Mouse (Mus musculus): ENCODE measurements around the gene Ska3.
A peak's percentile ranks its signal among the peaks of the same experiment; 100 is the strongest.
"Not testable (repeated sequence)": the region's sequence is repeated elsewhere in the genome, so short reads cannot be mapped to it uniquely, and the experiment has no call there.

Ska3 gene

GRCm38 (mm10) chr14:57825788-57826751 lies at the start of gene Ska3, which contains the start of gene Mrpl57:
TSS of gene Ska3 (minus strand) at chr14:57826185.
TSS of gene Mrpl57 (plus strand) at chr14:57826234.
- peak; percentile 92 to 97 for DNase-seq (ENCODE audit: low spot score in 2 of 2)

GRCm38 (mm10) chr14:57866676-57867276 lies 40.8 kb upstream of the Ska3 start:
- no peak for DNase-seq (ENCODE audit: low spot score in 2 of 2)

- no peak for DNase-seq (ENCODE audit: low spot score in 2 of 2)
These were observed 39.3 kb upstream of the Ska3 start for GRCm38 (mm10) chr14:57865256-57865655.

DNA sequence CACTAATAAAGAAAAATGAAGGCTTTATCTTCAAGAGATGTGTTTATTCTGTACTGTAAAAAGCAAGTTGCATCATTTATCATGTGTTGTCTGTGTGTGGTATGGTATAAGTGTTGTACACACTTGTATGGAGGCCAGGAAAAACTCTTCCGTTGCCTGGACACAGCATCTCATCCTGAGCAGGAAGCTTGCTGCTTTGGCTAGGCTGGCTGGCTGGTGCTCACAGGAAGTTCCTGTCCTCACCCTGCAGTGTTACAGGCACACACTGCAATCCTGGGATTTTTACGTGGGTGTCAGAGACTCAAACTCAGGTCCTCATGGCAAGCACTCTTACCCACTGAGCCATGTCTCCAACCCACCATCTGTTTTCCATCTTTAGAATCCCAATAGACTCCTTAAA lies 37.1 kb upstream of the Ska3 start:
- no peak for DNase-seq (ENCODE audit: low spot score in 2 of 2)

GRCm38 (mm10) chr14:57861987-57862412 lies 36.0 kb upstream of the Ska3 start:
- no peak for DNase-seq (ENCODE audit: low spot score in 2 of 2)

- DNase-seq (ENCODE audit: low spot score in 2 of 2) = no peak
These were observed 33.5 kb upstream of the Ska3 start for GRCm38 (mm10) chr14:57859520-57859919.

DNA sequence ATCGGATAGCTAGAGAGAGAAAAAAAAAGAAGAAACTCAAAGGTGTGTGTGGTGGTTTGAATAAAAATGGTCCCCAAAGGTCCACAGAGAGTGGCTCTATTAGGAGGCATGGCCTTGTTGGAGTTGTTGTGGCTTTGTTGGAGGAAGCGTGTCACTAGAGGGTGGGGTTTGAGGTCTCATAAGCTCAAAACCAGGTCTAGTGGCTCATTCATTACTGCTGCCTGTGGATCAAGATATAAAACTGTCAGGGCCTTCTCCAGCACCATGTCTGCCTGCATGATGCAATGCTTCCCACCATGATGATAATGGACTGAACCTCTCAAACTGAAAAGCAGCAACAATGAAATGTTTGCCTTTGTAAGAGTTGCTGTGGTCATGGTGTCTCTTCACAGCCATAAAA lies 32.6 kb upstream of the Ska3 start:
- DNase-seq (ENCODE audit: low spot score in 2 of 2) = no peak

DNA sequence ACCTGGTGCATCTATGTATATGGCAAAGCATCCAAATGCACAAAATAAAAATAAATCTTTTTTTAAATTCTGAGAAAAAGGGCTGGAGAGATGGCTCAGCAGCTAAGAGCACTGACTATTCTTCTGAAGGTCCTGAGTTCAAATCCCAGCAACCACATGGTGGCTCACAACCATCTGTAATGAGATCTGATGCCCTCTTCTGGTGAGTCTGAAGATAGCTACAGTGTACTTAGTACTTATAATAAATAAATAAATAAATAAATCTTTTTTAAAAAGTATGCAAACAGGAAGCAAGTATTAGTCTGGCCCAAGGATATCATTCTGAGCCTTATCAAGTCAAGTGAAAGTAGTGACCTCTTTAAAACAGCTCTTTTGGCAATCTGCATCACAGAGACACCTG lies 30.1 kb upstream of the Ska3 start:
- not testable (repeated sequence) for DNase-seq (ENCODE audit: low spot score in 2 of 2)

- no peak for DNase-seq (ENCODE audit: low spot score in 2 of 2)
These were observed 27.0 kb upstream of the Ska3 start for GRCm38 (mm10) chr14:57852961-57853360.

DNA sequence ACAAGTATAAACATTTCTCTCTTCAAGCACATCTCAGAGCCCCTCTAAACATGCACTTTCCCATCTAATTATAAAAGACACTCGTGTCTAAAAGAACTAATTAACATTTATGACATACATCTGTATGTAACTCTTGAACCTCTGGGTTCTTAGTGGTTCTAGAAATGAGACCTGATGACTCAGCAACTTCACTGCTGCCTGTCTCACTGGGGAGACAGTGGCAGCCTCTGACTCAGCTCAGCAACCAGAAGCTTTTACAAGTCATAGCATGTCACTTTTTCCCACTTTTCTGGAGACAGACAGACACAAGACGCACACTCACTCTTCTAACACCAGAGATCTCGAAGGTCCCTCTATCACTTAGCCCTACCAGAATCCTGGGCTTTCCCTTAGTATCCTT lies 24.3 kb upstream of the Ska3 start:
- DNase-seq (ENCODE audit: low spot score in 2 of 2) = no peak

DNA sequence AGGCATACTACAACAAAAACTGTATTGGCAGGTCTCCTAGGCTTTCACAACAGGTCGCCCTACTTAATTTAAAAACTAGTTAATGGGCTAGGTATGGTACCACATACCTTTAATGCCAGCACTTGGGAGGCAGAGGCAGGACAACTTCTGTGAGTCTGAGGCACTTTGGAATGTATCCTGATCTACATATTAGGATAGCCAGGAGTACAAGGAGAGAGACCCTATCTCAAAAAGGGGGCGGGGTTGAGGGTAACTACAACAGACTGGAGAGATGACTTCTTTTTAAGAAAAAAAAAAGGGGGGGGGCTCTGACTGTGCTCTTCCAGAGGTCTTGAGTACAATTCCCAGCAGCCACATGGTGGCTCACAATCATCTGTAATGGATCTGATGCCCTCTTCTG lies 22.7 kb upstream of the Ska3 start:
- DNase-seq (ENCODE audit: low spot score in 2 of 2) = no peak

DNA sequence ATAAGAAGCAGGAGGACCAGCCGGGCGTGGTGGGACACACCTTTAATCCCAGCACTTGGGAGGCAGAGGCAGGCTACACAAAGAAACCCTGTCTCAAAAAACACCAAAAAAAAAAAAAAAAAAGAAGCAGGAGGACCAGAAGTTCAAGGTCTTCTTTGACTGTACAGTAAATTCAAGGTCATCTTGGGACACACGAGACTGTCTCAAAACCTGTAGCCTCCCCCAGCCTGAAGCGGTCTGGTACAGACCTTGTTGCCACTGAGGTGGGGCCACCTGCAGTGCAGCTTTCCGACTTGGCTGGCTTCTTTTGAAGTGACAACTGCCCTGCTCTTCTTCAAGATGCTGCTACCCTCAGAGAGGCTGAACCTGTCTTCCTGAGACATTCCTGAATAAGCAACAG lies 22.1 kb upstream of the Ska3 start:
- DNase-seq (ENCODE audit: low spot score in 2 of 2) = not testable (repeated sequence)

DNA sequence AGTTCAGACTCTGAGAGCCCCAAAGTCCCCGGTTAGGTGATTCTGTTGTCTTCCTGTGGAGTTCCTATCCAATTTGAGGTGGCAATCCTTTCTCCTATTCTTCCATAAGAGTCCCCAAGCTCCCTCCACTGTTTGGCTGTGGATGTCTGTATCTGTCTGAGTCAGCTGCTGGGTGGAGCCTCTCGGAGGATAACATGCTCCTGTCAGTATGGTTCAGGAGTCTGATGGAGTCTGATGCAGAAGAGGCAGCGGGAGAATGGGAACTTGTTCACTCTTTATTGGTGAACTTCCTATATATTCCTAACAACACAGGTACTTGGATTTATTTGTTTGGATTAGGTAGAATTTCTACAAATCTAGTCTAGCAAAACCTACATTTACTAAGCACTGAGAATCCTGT lies 18.6 kb upstream of the Ska3 start:
- no peak for DNase-seq (ENCODE audit: low spot score in 2 of 2)

GRCm38 (mm10) chr14:57835157-57835556 lies 9.2 kb upstream of the Ska3 start:
- DNase-seq (ENCODE audit: low spot score in 2 of 2) = no peak

- no peak for DNase-seq (ENCODE audit: low spot score in 2 of 2)
These were observed 7.5 kb upstream of the Ska3 start for GRCm38 (mm10) chr14:57833526-57833925.

DNA sequence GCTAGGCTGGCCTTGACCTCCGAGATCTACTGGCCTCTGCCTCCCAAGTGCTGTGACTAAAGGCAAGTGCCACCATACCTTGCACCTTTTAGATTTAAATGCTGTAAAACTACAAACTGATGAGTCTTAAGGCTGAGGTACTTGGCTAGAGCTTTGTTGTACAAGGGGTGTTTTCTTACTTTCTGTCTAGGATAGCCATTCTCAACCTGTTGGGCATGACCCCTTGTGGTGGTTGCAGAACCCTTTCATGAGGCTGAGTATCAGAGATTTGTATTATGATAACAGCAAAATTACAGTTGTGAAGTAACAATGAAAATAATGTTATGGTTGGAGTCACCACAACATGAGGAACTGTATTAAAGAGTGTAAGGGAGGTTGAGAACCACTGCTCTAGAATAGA lies 1.3 kb upstream of the Ska3 start:
- no peak for DNase-seq (ENCODE audit: low spot score in 2 of 2)

DNA sequence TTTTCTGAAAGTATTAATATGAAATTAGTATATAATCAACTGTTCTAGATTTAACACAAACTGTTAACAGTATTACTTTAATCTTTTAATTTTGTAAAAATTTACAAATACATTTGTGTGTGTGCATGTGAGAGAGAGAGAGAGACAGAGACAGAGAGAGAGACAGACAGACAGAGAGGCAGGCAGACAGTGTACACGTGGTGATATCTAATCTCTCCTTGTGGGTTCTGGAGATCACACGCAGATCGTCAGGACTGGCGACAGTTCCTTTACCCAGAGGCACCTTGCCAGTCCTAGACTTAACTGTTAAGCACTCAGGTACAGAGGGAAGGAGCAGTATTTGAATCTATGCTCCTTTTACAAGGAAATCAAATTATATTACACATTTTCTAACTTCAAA lies 5.1 kb downstream of the Ska3 start:
- DNase-seq (ENCODE audit: low spot score in 2 of 2) = no peak

GRCm38 (mm10) chr14:57811844-57812243 lies 14.1 kb downstream of the Ska3 start:
- DNase-seq (ENCODE audit: low spot score in 2 of 2) = no peak

GRCm38 (mm10) chr14:57810886-57811285 lies 15.1 kb downstream of the Ska3 start:
- no peak for DNase-seq (ENCODE audit: low spot score in 2 of 2)

- peak in 1 of 2 experiments; percentile 26 for DNase-seq (ENCODE audit: low spot score in 2 of 2)
These were observed 17.4 kb downstream of the Ska3 start for GRCm38 (mm10) chr14:57808558-57808957.

GRCm38 (mm10) chr14:57803731-57804130 lies 22.3 kb downstream of the Ska3 start:
- no peak for DNase-seq (ENCODE audit: low spot score in 2 of 2)

- DNase-seq (ENCODE audit: low spot score in 2 of 2) = peak; percentile 97 to 98
These were observed 27.7 kb downstream of the Ska3 start, which contains the start of gene Sap18 for GRCm38 (mm10) chr14:57797991-57798931. TSS of gene Sap18 (plus strand) at chr14:57798180.

All from spleen, postnatal 4 days (tissue).